Mouse (Mus musculus): Measurements from ENCODE around the gene Synpo2l. TPM values are rescaled to one million over a fixed set of nuclear protein-coding genes. Genes with fewer than 3 reads are reported as not detected.

Gene Synpo2l
- polyA plus RNA-seq, 1 experiment = 0.19 TPM

DNA sequence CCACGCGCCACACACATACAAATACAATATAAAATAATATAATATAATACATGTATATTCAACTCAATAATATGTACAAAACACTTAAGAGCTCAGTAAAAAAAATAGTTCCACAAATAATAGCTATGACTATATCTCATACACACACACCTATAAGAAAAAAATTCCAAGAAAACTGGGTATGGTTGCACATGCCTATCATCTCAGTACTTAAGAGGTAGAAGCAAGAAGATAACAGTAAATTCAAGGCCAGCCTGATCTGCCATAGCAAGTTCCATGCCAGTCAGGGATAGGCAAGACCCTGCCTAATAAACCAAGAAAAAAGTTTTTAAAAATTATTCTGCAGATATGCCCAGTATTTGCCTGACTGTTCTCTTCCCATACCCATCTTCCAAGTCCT is 53.1 kb downstream of the Synpo2l start:
- no peak for TF ChIP-seq POLR2A (IDR thresholded peaks at IDR 0.05; ENCODE audit: extremely low read depth, insufficient read depth, low read length)
- TF ChIP-seq CTCF (IDR thresholded peaks at IDR 0.05; ENCODE audit: extremely low read depth, insufficient read depth, low read length) = no peak

DNA sequence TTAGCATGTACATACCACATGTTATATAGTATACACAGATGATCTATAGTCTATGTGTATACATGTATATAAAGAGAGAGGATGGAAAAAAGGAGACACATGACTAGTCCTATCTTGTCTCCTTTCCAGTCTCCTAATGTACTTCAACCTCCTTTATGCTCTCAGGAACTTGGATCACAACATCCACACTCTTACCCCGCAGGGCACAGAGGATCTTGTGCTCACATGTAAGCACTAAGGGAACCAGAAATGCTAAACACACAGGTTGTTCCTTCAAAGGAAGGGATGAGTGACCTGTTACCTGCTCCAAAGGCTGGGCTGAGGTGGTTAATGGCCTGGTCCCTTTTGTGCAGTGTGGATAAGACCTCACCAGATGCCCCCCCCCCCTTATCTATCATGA is 55.3 kb downstream of the Synpo2l start:
- H3K4me3 ChIP-seq (ENCODE audit: insufficient read depth, low read length) = no peak overlapping the region
- H3K27ac ChIP-seq (ENCODE audit: insufficient read depth, low read length) = no peak overlapping the region
- TF ChIP-seq CTCF (IDR thresholded peaks at IDR 0.05; ENCODE audit: extremely low read depth, insufficient read depth, low read length) (no peak), POLR2A (IDR thresholded peaks at IDR 0.05; ENCODE audit: extremely low read depth, insufficient read depth, low read length) (no peak)
- H3K4me1 ChIP-seq (ENCODE audit: control insufficient read depth, insufficient read depth, low read length) = no peaks in the 10 kb centered on the region; the same call in 1 of the 2 replicates

More for the DNA sequence above, 53.1 kb downstream of the Synpo2l start:
- no peak overlapping the region for H3K27ac ChIP-seq (ENCODE audit: insufficient read depth, low read length)
- no peak overlapping the region for H3K4me3 ChIP-seq (ENCODE audit: insufficient read depth, low read length)
- peaks cover 1% of the 10 kb centered on the region; the same call in 1 of the 2 replicates for H3K4me1 ChIP-seq (ENCODE audit: control insufficient read depth, insufficient read depth, low read length)

DNA sequence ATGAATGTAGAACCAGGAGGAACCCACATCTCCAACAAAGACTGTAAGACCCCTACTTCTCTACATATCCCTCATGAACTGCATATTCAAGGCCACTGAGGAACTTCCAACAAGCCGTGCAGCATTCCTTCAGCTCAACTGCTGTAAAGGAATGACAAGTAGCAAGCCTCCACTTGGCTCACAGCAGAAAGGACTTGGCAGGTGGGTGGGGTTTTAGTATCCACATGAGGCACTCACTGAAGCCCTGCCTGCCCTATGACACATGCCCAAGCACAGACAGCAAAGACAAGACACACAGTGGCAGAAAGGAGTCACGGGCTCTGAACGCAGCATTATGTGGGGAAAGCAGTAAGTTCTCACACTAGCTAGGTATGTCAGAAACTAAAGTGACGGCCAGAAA is 58.0 kb downstream of the Synpo2l start:
- Histone ChIP-seq H3K4me1 (ENCODE audit: control insufficient read depth, insufficient read depth, low read length) (peaks cover 2% of the 10 kb centered on the region), H3K4me3 (ENCODE audit: insufficient read depth, low read length) (no peak overlapping the region), H3K27ac (ENCODE audit: insufficient read depth, low read length) (no peak overlapping the region)
- no peak for TF ChIP-seq CTCF (IDR thresholded peaks at IDR 0.05; ENCODE audit: extremely low read depth, insufficient read depth, low read length)
- TF ChIP-seq POLR2A (IDR thresholded peaks at IDR 0.05; ENCODE audit: extremely low read depth, insufficient read depth, low read length) = no peak

DNA sequence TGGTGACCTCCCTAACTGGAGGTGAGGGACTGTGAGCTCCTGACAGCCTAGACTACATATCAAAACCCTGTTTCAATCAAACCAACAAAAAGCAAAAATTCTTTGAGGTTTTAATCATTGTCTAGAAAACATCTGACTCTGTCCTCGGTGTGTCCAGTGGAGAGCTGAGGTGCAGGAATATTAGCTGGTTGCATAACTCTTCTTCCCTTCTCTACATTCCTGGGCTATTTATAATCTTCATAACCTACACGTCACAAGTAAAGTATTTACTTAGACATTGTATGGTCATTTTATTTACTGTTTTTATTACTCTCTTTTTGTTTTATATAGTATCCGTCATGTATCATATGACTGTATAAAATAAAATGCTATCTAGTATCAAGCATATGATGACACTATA is 58.6 kb downstream of the Synpo2l start:
- Histone ChIP-seq H3K27ac (ENCODE audit: insufficient read depth, low read length) (no peak overlapping the region), H3K4me1 (ENCODE audit: control insufficient read depth, insufficient read depth, low read length) (peaks cover 2% of the 10 kb centered on the region), H3K4me3 (ENCODE audit: insufficient read depth, low read length) (no peak overlapping the region)
- TF ChIP-seq POLR2A (IDR thresholded peaks at IDR 0.05; ENCODE audit: extremely low read depth, insufficient read depth, low read length) = no peak
- no peak for TF ChIP-seq CTCF (IDR thresholded peaks at IDR 0.05; ENCODE audit: extremely low read depth, insufficient read depth, low read length)

Other genes with a start within 250 kb of the Synpo2l start
- 1.5 and 3.3 TPM in 2 replicates for gene Cfap70, start 216.1 kb downstream of the Synpo2l start, polyA plus RNA-seq (2012; rRNA removed)
- gene Anxa7, start 188.2 kb downstream of the Synpo2l start, polyA plus RNA-seq (2012; rRNA removed) = 86.0 and 89.0 TPM in 2 replicates
- gene Mss51, start 171.5 kb downstream of the Synpo2l start, polyA plus RNA-seq (2012; rRNA removed) = 0.33 and 0.42 TPM in 2 replicates
- gene Ppp3cb, start 121.8 kb downstream of the Synpo2l start, polyA plus RNA-seq (2012; rRNA removed) = 162 and 167 TPM in 2 replicates
- 47.8 and 49.8 TPM in 2 replicates for gene Usp54, start 27.3 kb downstream of the Synpo2l start, polyA plus RNA-seq (2012; rRNA removed)
- not detected in 2 replicates for gene Myoz1, start 11.8 kb downstream of the Synpo2l start, polyA plus RNA-seq (2012; rRNA removed)
- 77.2 and 79.3 TPM in 2 replicates for gene Sec24c, start 6.0 kb upstream of the Synpo2l start, polyA plus RNA-seq (2012; rRNA removed)
- 14.9 and 16.3 TPM in 2 replicates for gene Fut11, start 26.6 kb upstream of the Synpo2l start, polyA plus RNA-seq (2012; rRNA removed)
- 84.9 and 85.9 TPM in 2 replicates for gene Chchd1, start 34.7 kb upstream of the Synpo2l start, polyA plus RNA-seq (2012; rRNA removed)
- 174 and 185 TPM in 2 replicates for gene Zswim8, start 39.2 kb upstream of the Synpo2l start, polyA plus RNA-seq (2012; rRNA removed)
- gene Ndst2, start 66.2 kb upstream of the Synpo2l start, polyA plus RNA-seq (2012; rRNA removed) = 22.9 and 26.7 TPM in 2 replicates
- 287 and 303 TPM in 2 replicates for gene Camk2g, start 125.7 kb upstream of the Synpo2l start, polyA plus RNA-seq (2012; rRNA removed)
- gene Plau, start 168.3 kb upstream of the Synpo2l start, polyA plus RNA-seq (2012; rRNA removed) = 4.2 and 5.2 TPM in 2 replicates